Mouse (Mus musculus): ENCODE results near the gene Myo5c. TPM values are rescaled to one million over a fixed set of nuclear protein-coding genes. Genes with fewer than 3 reads are reported as not detected.
"Not testable (repeated sequence)": the region's sequence is repeated elsewhere in the genome, so short reads cannot be mapped to it uniquely, and the experiment has no call there.

Myo5c gene
- polyA plus RNA-seq, 1 experiment from 2014 or later = 0.98 TPM

- no peak overlapping the region for H3K4me2 ChIP-seq (replicated peaks)
- H3K27me3 ChIP-seq = no peaks in the 10 kb centered on the region
- no peaks in the 10 kb centered on the region for H3K9me3 ChIP-seq
- WGBS = 90% methylated on average over 13 of the region's 13 CpGs
- no peak overlapping the region for H3K9ac ChIP-seq (replicated peaks)
- no peak for ATAC-seq (ENCODE audit: low FRiP score, low read depth)
- no peak overlapping the region for H3K4me3 ChIP-seq
- H3K4me1 ChIP-seq = 0 out of 2 replicates have a peak, but pooled peaks cover 5% of the 10 kb centered on the region
- no peak overlapping the region for H3K27ac ChIP-seq (replicated peaks)
- no peaks in the 10 kb centered on the region for H3K36me3 ChIP-seq
Observed at GRCm38 (mm10) chr9:75246080-75246930, 14.5 kb downstream of the Myo5c start.

GRCm38 (mm10) chr9:75247870-75248269 is 16.1 kb downstream of the Myo5c start:
- 90% methylated on average over 6 of the region's 6 CpGs for WGBS

GRCm38 (mm10) chr9:75248359-75248758 is 16.5 kb downstream of the Myo5c start:
- H3K27me3 ChIP-seq = no peaks in the 10 kb centered on the region
- H3K36me3 ChIP-seq = no peaks in the 10 kb centered on the region
- 0 out of 2 replicates have a peak, but pooled peaks cover 5% of the 10 kb centered on the region for H3K4me1 ChIP-seq
- no peak overlapping the region for H3K4me3 ChIP-seq
- no peak overlapping the region for H3K9ac ChIP-seq (replicated peaks)
- H3K4me2 ChIP-seq (replicated peaks) = no peak overlapping the region
- no peak for ATAC-seq (ENCODE audit: low FRiP score, low read depth)
- 74% methylated on average over 1 of the region's 1 CpGs for WGBS
- no peaks in the 10 kb centered on the region for H3K9me3 ChIP-seq
- no peak overlapping the region for H3K27ac ChIP-seq (replicated peaks)

More at GRCm38 (mm10) chr9:75247870-75248269, 16.1 kb downstream of the Myo5c start:
- no peak overlapping the region for H3K4me3 ChIP-seq
- no peaks in the 10 kb centered on the region for H3K27me3 ChIP-seq
- H3K36me3 ChIP-seq = no peaks in the 10 kb centered on the region
- H3K4me1 ChIP-seq = 0 out of 2 replicates have a peak, but pooled peaks cover 5% of the 10 kb centered on the region
- no peak overlapping the region for H3K9ac ChIP-seq (replicated peaks)
- no peaks in the 10 kb centered on the region for H3K9me3 ChIP-seq
- no peak for ATAC-seq (ENCODE audit: low FRiP score, low read depth)
- no peak overlapping the region for H3K27ac ChIP-seq (replicated peaks)
- no peak overlapping the region for H3K4me2 ChIP-seq (replicated peaks)

GRCm38 (mm10) chr9:75248874-75249273 is 17.1 kb downstream of the Myo5c start:
- Histone ChIP-seq H3K4me2 (replicated peaks) (no peak overlapping the region), H3K4me3 (no peak overlapping the region), H3K9ac (replicated peaks) (no peak overlapping the region), H3K4me1 (peaks cover 4% of the 10 kb centered on the region; the same call in 1 of the 2 replicates), H3K36me3 (no peaks in the 10 kb centered on the region), H3K9me3 (no peaks in the 10 kb centered on the region), H3K27me3 (no peaks in the 10 kb centered on the region), H3K27ac (replicated peaks) (no peak overlapping the region)
- no peak for ATAC-seq (ENCODE audit: low FRiP score, low read depth)

- H3K9me3 ChIP-seq; H3K27ac ChIP-seq (replicated peaks); H3K4me2 ChIP-seq (replicated peaks); H3K36me3 ChIP-seq; H3K9ac ChIP-seq (replicated peaks); ATAC-seq (ENCODE audit: low FRiP score, low read depth); H3K4me3 ChIP-seq; H3K27me3 ChIP-seq: not testable (repeated sequence)
- WGBS = 77% methylated on average over 6 of the region's 6 CpGs
- peaks cover 14% of the 10 kb centered on the region for H3K4me1 ChIP-seq
Observed at GRCm38 (mm10) chr9:75253158-75253557, 21.3 kb downstream of the Myo5c start.

- Histone ChIP-seq H3K27ac (replicated peaks) (peak overlapping the region; percentile 81), H3K36me3 (no peaks in the 10 kb centered on the region), H3K4me1 (peaks cover 14% of the 10 kb centered on the region), H3K9me3 (no peaks in the 10 kb centered on the region), H3K9ac (replicated peaks) (no peak overlapping the region), H3K27me3 (no peaks in the 10 kb centered on the region), H3K4me3 (no peak overlapping the region), H3K4me2 (replicated peaks) (no peak overlapping the region)
- ATAC-seq (ENCODE audit: low FRiP score, low read depth) = no peak
- WGBS = 44% methylated on average over 3 of the region's 3 CpGs
Observed at GRCm38 (mm10) chr9:75253766-75254165, 21.9 kb downstream of the Myo5c start.

GRCm38 (mm10) chr9:75254196-75254955 is 22.6 kb downstream of the Myo5c start:
- H3K36me3 ChIP-seq = no peaks in the 10 kb centered on the region
- no peaks in the 10 kb centered on the region for H3K9me3 ChIP-seq
- ATAC-seq (ENCODE audit: low FRiP score, low read depth) = peak; percentile 87
- H3K27me3 ChIP-seq = no peaks in the 10 kb centered on the region
- WGBS = 56% methylated on average over 13 of the region's 13 CpGs
- peak overlapping the region; percentile 81 for H3K27ac ChIP-seq (replicated peaks)
- no peak overlapping the region for H3K4me3 ChIP-seq
- H3K4me2 ChIP-seq (replicated peaks) = no peak overlapping the region
- no peak overlapping the region for H3K9ac ChIP-seq (replicated peaks)
- peaks cover 16% of the 10 kb centered on the region for H3K4me1 ChIP-seq

- Histone ChIP-seq H3K27me3 (no peaks in the 10 kb centered on the region), H3K36me3 (no peaks in the 10 kb centered on the region), H3K27ac (replicated peaks) (no peak overlapping the region), H3K4me3 (no peak overlapping the region), H3K4me1 (peaks cover 21% of the 10 kb centered on the region), H3K9me3 (no peaks in the 10 kb centered on the region), H3K9ac (replicated peaks) (no peak overlapping the region), H3K4me2 (replicated peaks) (no peak overlapping the region)
- ATAC-seq (ENCODE audit: low FRiP score, low read depth) = no peak
- WGBS = 89% methylated on average over 14 of the region's 14 CpGs
Observed at GRCm38 (mm10) chr9:75255820-75256545, 24.2 kb downstream of the Myo5c start.

GRCm38 (mm10) chr9:75258792-75259191 is 27.0 kb downstream of the Myo5c start:
- Histone ChIP-seq H3K4me1 (peaks cover 37% of the 10 kb centered on the region), H3K27me3 (no peaks in the 10 kb centered on the region; the same call in 1 of the 2 replicates), H3K9me3 (no peaks in the 10 kb centered on the region), H3K27ac (replicated peaks) (no peak overlapping the region), H3K36me3 (no peaks in the 10 kb centered on the region), H3K4me2 (replicated peaks) (no peak overlapping the region), H3K4me3 (no peak overlapping the region), H3K9ac (replicated peaks) (no peak overlapping the region)
- 71% methylated on average over 4 of the region's 4 CpGs for WGBS
- ATAC-seq (ENCODE audit: low FRiP score, low read depth) = no peak

GRCm38 (mm10) chr9:75259656-75260055 is 27.8 kb downstream of the Myo5c start:
- H3K27me3 ChIP-seq = no peaks in the 10 kb centered on the region; the same call in 1 of the 2 replicates
- peaks cover 28% of the 10 kb centered on the region for H3K4me1 ChIP-seq
- WGBS = 90% methylated on average over 4 of the region's 4 CpGs
- no peak overlapping the region for H3K27ac ChIP-seq (replicated peaks)
- no peak overlapping the region for H3K4me2 ChIP-seq (replicated peaks)
- no peak for ATAC-seq (ENCODE audit: low FRiP score, low read depth)
- H3K9me3 ChIP-seq = no peaks in the 10 kb centered on the region
- H3K36me3 ChIP-seq = no peaks in the 10 kb centered on the region
- no peak overlapping the region for H3K4me3 ChIP-seq
- no peak overlapping the region for H3K9ac ChIP-seq (replicated peaks)

- no peak overlapping the region; the same call in 1 of the 2 replicates for H3K9ac ChIP-seq (replicated peaks)
- 2% methylated on average over 8 of the region's 8 CpGs for WGBS
- H3K27ac ChIP-seq (replicated peaks) = peak overlapping the region; percentile 85
- peaks cover 23% of the 10 kb centered on the region for H3K4me1 ChIP-seq
- H3K36me3 ChIP-seq = no peaks in the 10 kb centered on the region
- peak; percentile 91 for ATAC-seq (ENCODE audit: low FRiP score, low read depth)
- no peak overlapping the region for H3K4me3 ChIP-seq
- peak overlapping the region; percentile 27 for H3K4me2 ChIP-seq (replicated peaks)
- no peaks in the 10 kb centered on the region for H3K9me3 ChIP-seq
- no peaks in the 10 kb centered on the region; the same call in 1 of the 2 replicates for H3K27me3 ChIP-seq
Observed at GRCm38 (mm10) chr9:75261332-75261872, 29.6 kb downstream of the Myo5c start.
